Mouse (Mus musculus) bone marrow, adult 2 months (tissue): ENCODE results near the gene Sell.

Source experiments
- CTCF ChIP-seq: fragments of 200-500 bp; IDR thresholded peaks from 2 replicates; pipeline ENCODE4 v1.5.1; 2011; ENCODE audit warnings: low read length, control low read depth; ENCODE audit not compliant: control insufficient read depth, insufficient read depth
- POLR2A ChIP-seq: fragments of 200-500 bp; IDR thresholded peaks from 2 replicates; pipeline ENCODE4 v1.6.1; 2011; ENCODE audit warnings: low read depth, mild to moderate bottlenecking, control low read depth, low read length, borderline replicate concordance; ENCODE audit not compliant: control insufficient read depth

GRCm38 (mm10) chr1:164025685-164026084, 36.1 kb upstream of the Sell start:
- no peak for TF ChIP-seq CTCF
- no peak for TF ChIP-seq POLR2A
